Mouse (Mus musculus): ENCODE data around the gene Pla2g2c. TPM values are rescaled to one million over a fixed set of nuclear protein-coding genes. Genes with fewer than 3 reads are reported as not detected.

The Pla2g2c gene
- polyA plus RNA-seq, 1 experiment from 2014 or later = 0.69 TPM

GRCm38 (mm10) chr4:138786141-138786540 is 61.5 kb downstream of the Pla2g2c start:
- H3K4me3 ChIP-seq = no peak overlapping the region
- H3K4me2 ChIP-seq = no peak overlapping the region
- H3K4me1 ChIP-seq = no peaks in the 10 kb centered on the region
- ATAC-seq (ENCODE audit: insufficient number of reproducible peaks, insufficient read depth, low FRiP score, low TSS enrichment, low read depth) = no peak
- no peaks in the 10 kb centered on the region for H3K27me3 ChIP-seq
- H3K27ac ChIP-seq = no peak overlapping the region
- H3K9me3 ChIP-seq = no peaks in the 10 kb centered on the region
- H3K9ac ChIP-seq = no peak overlapping the region
- H3K36me3 ChIP-seq = no peaks in the 10 kb centered on the region
- WGBS = 63% methylated on average over 4 of the region's 4 CpGs

GRCm38 (mm10) chr4:138788381-138788780 is 63.8 kb downstream of the Pla2g2c start:
- no peak for ATAC-seq (ENCODE audit: insufficient number of reproducible peaks, insufficient read depth, low FRiP score, low TSS enrichment, low read depth)
- no peak overlapping the region for H3K4me3 ChIP-seq
- WGBS = 75% methylated on average over 4 of the region's 4 CpGs

GRCm38 (mm10) chr4:138791452-138791851 is 66.9 kb downstream of the Pla2g2c start:
- WGBS = 64% methylated on average over 6 of the region's 6 CpGs
- Histone ChIP-seq H3K27me3 (no peaks in the 10 kb centered on the region), H3K27ac (no peak overlapping the region), H3K9me3 (no peaks in the 10 kb centered on the region), H3K4me2 (no peak overlapping the region), H3K4me3 (no peak overlapping the region), H3K36me3 (no peaks in the 10 kb centered on the region), H3K9ac (no peak overlapping the region), H3K4me1 (peaks cover 8% of the 10 kb centered on the region; the same call in 1 of the 2 replicates)
- no peak for ATAC-seq (ENCODE audit: insufficient number of reproducible peaks, insufficient read depth, low FRiP score, low TSS enrichment, low read depth)

More at GRCm38 (mm10) chr4:138788381-138788780, 63.8 kb downstream of the Pla2g2c start:
- H3K9me3 ChIP-seq = no peaks in the 10 kb centered on the region
- no peaks in the 10 kb centered on the region for H3K36me3 ChIP-seq
- H3K27me3 ChIP-seq = no peaks in the 10 kb centered on the region
- no peak overlapping the region for H3K4me2 ChIP-seq
- no peak overlapping the region for H3K9ac ChIP-seq
- no peak overlapping the region for H3K27ac ChIP-seq
- peaks cover 6% of the 10 kb centered on the region; the same call in 1 of the 2 replicates for H3K4me1 ChIP-seq

- WGBS = 49% methylated on average over 9 of the region's 9 CpGs
Observed at GRCm38 (mm10) chr4:138792599-138792998, 68.0 kb downstream of the Pla2g2c start.

GRCm38 (mm10) chr4:138793276-138793675 is 68.7 kb downstream of the Pla2g2c start:
- Histone ChIP-seq H3K9ac (no peak overlapping the region), H3K27ac (peak overlapping the region; percentile 49; the same call in 1 of the 2 replicates), H3K4me3 (no peak overlapping the region), H3K27me3 (no peaks in the 10 kb centered on the region), H3K36me3 (no peaks in the 10 kb centered on the region), H3K4me2 (no peak overlapping the region), H3K9me3 (no peaks in the 10 kb centered on the region), H3K4me1 (peaks cover 18% of the 10 kb centered on the region; the same call in 1 of the 2 replicates)
- WGBS = 50% methylated on average over 2 of the region's 2 CpGs
- peak; percentile 33; the same call in 1 of the 2 replicates for ATAC-seq (ENCODE audit: insufficient number of reproducible peaks, insufficient read depth, low FRiP score, low TSS enrichment, low read depth)

More at GRCm38 (mm10) chr4:138792599-138792998, 68.0 kb downstream of the Pla2g2c start:
- Histone ChIP-seq H3K27me3 (no peaks in the 10 kb centered on the region), H3K36me3 (no peaks in the 10 kb centered on the region), H3K9me3 (no peaks in the 10 kb centered on the region), H3K4me1 (peaks cover 18% of the 10 kb centered on the region; the same call in 1 of the 2 replicates), H3K4me2 (no peak overlapping the region), H3K4me3 (no peak overlapping the region), H3K9ac (no peak overlapping the region), H3K27ac (peak overlapping the region; percentile 68; the same call in 1 of the 2 replicates)
- ATAC-seq (ENCODE audit: insufficient number of reproducible peaks, insufficient read depth, low FRiP score, low TSS enrichment, low read depth) = no peak

- 88% methylated on average over 6 of the region's 6 CpGs for WGBS
- no peak overlapping the region for H3K27ac ChIP-seq
- no peak for ATAC-seq (ENCODE audit: insufficient number of reproducible peaks, insufficient read depth, low FRiP score, low TSS enrichment, low read depth)
- H3K9me3 ChIP-seq = no peaks in the 10 kb centered on the region
- no peak overlapping the region for H3K4me2 ChIP-seq
- no peaks in the 10 kb centered on the region for H3K36me3 ChIP-seq
- no peaks in the 10 kb centered on the region for H3K27me3 ChIP-seq
- H3K4me1 ChIP-seq = peaks cover 18% of the 10 kb centered on the region; the same call in 1 of the 2 replicates
- no peak overlapping the region for H3K9ac ChIP-seq
- H3K4me3 ChIP-seq = no peak overlapping the region
Observed at GRCm38 (mm10) chr4:138794344-138794743, 69.8 kb downstream of the Pla2g2c start.

Other genes starting within 250 kb of the Pla2g2c start
- gene Vwa5b1, start 88.9 kb upstream of the Pla2g2c start, polyA plus RNA-seq (2015; fragmentation: Nextera tagmentation; extraction: Ambion mirVana) = 0.03 TPM in 1 of 2 replicates, not detected in the other
- gene Ubxn10, start 12.4 kb downstream of the Pla2g2c start, polyA plus RNA-seq (2015; fragmentation: Nextera tagmentation; extraction: Ambion mirVana) = 0.58 and 0.65 TPM in 2 replicates
- gene Pla2g2f, start 32.8 kb downstream of the Pla2g2c start, polyA plus RNA-seq (2015; fragmentation: Nextera tagmentation; extraction: Ambion mirVana) = 1.1 and 1.5 TPM in 2 replicates
- 0.19 and 0.22 TPM in 2 replicates for gene Pla2g2d, start 50.9 kb downstream of the Pla2g2c start, polyA plus RNA-seq (2015; fragmentation: Nextera tagmentation; extraction: Ambion mirVana)
- 0.53 and 0.65 TPM in 2 replicates for gene Pla2g5, start 138.7 kb downstream of the Pla2g2c start, polyA plus RNA-seq (2015; fragmentation: Nextera tagmentation; extraction: Ambion mirVana)
- not detected in 2 replicates for gene Gm13030, start 149.2 kb downstream of the Pla2g2c start, polyA plus RNA-seq (2015; fragmentation: Nextera tagmentation; extraction: Ambion mirVana)
- gene Pla2g2e, start 153.2 kb downstream of the Pla2g2c start, polyA plus RNA-seq (2015; fragmentation: Nextera tagmentation; extraction: Ambion mirVana) = not detected in 2 replicates
- gene Otud3, start 189.2 kb downstream of the Pla2g2c start, polyA plus RNA-seq (2015; fragmentation: Nextera tagmentation; extraction: Ambion mirVana) = 2.7 and 2.8 TPM in 2 replicates
- not detected in 2 replicates for gene Rnf186, start 242.3 kb downstream of the Pla2g2c start, polyA plus RNA-seq (2015; fragmentation: Nextera tagmentation; extraction: Ambion mirVana)
- 3.3 and 3.4 TPM in 2 replicates for gene Tmco4, start 248.1 kb downstream of the Pla2g2c start, polyA plus RNA-seq (2015; fragmentation: Nextera tagmentation; extraction: Ambion mirVana)

All from embryonic facial prominence, embryonic 13.5 days (tissue).